In the genomic region with DNA sequence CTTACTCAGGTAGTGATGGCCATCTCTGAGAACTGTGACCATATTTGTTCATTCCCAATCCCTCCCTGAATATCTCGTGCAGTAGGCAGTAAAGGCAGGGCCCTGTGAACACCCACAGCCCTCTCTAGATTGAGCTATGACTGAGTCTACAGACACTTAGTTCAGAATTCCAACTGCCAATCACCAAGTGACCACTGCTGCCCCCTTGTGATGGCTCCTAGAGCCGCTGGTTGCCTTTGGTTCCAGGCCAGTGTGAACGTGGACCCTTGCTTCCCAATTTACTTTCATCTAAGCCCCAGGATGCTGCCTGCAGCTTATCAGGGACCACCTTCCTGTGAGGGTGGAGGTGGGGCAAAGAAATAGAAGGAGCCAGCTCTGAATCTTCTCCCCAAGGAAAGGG, we compare ENCODE assay signal across 14 mouse cellular contexts.
DNase-seq lines count a peak whose midpoint lies in the region; ATAC-seq and TF ChIP-seq lines count a peak whose summit lies in the region.
"Had no signal": no experiment of that assay in that cellular context is flagged by ENCODE, and none has a peak within 500 bp of the region (broad histone marks: within the 10 kb centered on the region; RNA-seq: fewer than 3 reads in every experiment).

No protein-coding gene starts in this region.

- H3K27me3 ChIP-seq in testis, adult 2 months (ENCODE audit: control insufficient read depth, insufficient read depth, low read length): no peaks in the 10 kb centered on the region
- H3K27me3 ChIP-seq: embryonic facial prominence, embryonic 15.5 days; hindbrain, embryonic 13.5 days; liver, embryonic 13.5 days had no signal

- TF ChIP-seq CTCF in layer of hippocampus, adult 2 months (conservative IDR thresholded peaks at IDR 0.05): peak; percentile 48
- TF ChIP-seq CTCF in testis, adult 2 months (IDR thresholded peaks at IDR 0.05; ENCODE audit: control insufficient read depth, insufficient read depth, insufficient replicate concordance, low read depth, low read length): peak; percentile 54; the same call in 1 of the 2 replicates

- no peaks in the 10 kb centered on the region for H3K36me3 ChIP-seq in testis, adult 2 months (ENCODE audit: control insufficient read depth, insufficient read depth, low read length)
- H3K36me3 ChIP-seq: embryonic facial prominence, embryonic 15.5 days; heart, embryonic 10.5 days; hindbrain, embryonic 13.5 days; liver, embryonic 13.5 days had no signal

- no peaks in the 10 kb centered on the region for H3K4me1 ChIP-seq in testis, adult 2 months (ENCODE audit: control insufficient read depth, insufficient read depth, low read length)
- H3K4me1 ChIP-seq: embryonic facial prominence, embryonic 15.5 days; hindbrain, embryonic 13.5 days; liver, embryonic 13.5 days had no signal

- H3K4me3 ChIP-seq in layer of hippocampus, adult 2 months: no peak overlapping the region
- no peak overlapping the region for H3K4me3 ChIP-seq in testis, adult 2 months (ENCODE audit: control insufficient read depth, low read depth, low read length)
- H3K4me3 ChIP-seq: embryonic facial prominence, embryonic 15.5 days; heart, embryonic 10.5 days; hindbrain, embryonic 13.5 days; liver, embryonic 13.5 days had no signal

- H3K27ac ChIP-seq in layer of hippocampus, adult 2 months: no peak overlapping the region
- H3K27ac ChIP-seq in testis, adult 2 months (ENCODE audit: control insufficient read depth, insufficient read depth, low read depth, low read length): no peak overlapping the region
- H3K27ac ChIP-seq: embryonic facial prominence, embryonic 15.5 days; heart, embryonic 10.5 days; hindbrain, embryonic 13.5 days; liver, embryonic 13.5 days had no signal

- peak; percentile 25 for DNase-seq in embryo, embryonic 10 days (ENCODE audit: low spot score)
- DNase-seq in embryo, embryonic 11 days: no peak
- no peak for DNase-seq in layer of hippocampus, adult 2 months (ENCODE audit: low spot score in 2 of 2)
- DNase-seq in layer of hippocampus, postnatal 36 days: no peak
- no peak for DNase-seq in testis, postnatal 10 days (ENCODE audit: low spot score)
- no peak for DNase-seq in right cerebral cortex, postnatal 25 days
- DNase-seq: cerebellum, adult 8-10 months; kidney, postnatal 25 days; liver, embryonic 13.5 days had no signal

- peak; percentile 76; the same call in 1 of the 2 replicates for ATAC-seq in megakaryocyte-erythroid progenitor cell, adult 5-6 weeks (replicated peaks; ENCODE audit: low FRiP score, low TSS enrichment, poor library complexity, severe bottlenecking)

- TF ChIP-seq POLR2A in testis, adult 2 months (IDR thresholded peaks at IDR 0.05; ENCODE audit: control insufficient read depth, low read depth, low read length): no peak
